Mouse (Mus musculus) duodenum, adult 2 months (tissue): Measurements from ENCODE around the gene Naa60. TPM values are rescaled to one million over a fixed set of nuclear protein-coding genes. Genes with fewer than 3 reads are reported as not detected.

Experiments used
- polyA plus RNA-seq: library from polyadenylated mRNA; depleted of rRNA; stranded (reverse); fragments of >200 nt; gene quantifications from 2 replicates; pipeline ENCODE4 v1.2.3, GENCODE M21; 2012; ENCODE audit warnings: low replicate concordance; rRNA removed

Gene Naa60
- polyA plus RNA-seq = 63.9 and 68.5 TPM in 2 replicates

DNA sequence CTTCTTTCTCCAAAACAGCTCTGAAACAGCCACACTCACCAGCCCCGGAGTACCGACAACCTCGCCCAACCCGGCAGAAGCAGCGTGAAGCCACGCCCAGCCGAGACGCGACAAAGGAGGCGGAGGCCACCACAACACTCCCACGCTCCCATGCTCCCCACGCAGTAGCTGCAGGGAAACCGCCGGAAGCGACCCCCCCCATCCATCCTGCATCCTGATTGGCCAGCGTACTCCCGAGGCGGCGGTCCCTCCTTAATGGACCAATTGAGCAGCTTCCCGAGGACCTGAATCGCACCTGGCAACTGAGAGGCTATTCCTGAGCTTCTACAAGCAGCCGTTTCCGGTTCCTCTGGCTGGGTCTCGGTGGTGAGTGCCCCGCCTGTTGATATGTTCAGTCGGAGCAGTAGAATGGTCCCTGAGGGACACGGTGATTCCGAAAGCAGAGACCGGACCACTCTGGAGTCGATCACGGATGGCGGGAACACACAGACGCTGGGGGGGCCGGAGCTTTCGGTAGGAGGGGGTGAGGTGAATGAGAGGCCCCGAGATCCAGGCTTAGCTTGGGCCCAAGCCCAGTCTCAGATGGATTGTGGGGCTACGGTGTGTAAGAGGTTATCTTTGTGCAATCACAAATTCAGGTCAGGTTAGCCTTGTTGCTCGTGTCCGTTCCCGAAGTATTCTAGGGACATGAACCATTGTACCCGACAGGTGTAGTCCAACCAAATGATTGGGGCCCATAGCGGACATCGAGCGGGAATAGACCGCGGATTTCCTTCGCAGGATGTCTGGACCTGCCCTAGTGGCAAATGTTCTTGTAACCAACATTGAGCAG, at the start of gene Naa60:
Gene Naa60 (plus strand): TSS at position 160 of the 832 bp plus-strand sequence.

GRCm38 (mm10) chr16:3830588-3831109, 41.5 kb upstream of the Naa60 start, which contains the start of gene Olfr15:
TSS of gene Olfr15 (plus strand) at chr16:3830878.

DNA sequence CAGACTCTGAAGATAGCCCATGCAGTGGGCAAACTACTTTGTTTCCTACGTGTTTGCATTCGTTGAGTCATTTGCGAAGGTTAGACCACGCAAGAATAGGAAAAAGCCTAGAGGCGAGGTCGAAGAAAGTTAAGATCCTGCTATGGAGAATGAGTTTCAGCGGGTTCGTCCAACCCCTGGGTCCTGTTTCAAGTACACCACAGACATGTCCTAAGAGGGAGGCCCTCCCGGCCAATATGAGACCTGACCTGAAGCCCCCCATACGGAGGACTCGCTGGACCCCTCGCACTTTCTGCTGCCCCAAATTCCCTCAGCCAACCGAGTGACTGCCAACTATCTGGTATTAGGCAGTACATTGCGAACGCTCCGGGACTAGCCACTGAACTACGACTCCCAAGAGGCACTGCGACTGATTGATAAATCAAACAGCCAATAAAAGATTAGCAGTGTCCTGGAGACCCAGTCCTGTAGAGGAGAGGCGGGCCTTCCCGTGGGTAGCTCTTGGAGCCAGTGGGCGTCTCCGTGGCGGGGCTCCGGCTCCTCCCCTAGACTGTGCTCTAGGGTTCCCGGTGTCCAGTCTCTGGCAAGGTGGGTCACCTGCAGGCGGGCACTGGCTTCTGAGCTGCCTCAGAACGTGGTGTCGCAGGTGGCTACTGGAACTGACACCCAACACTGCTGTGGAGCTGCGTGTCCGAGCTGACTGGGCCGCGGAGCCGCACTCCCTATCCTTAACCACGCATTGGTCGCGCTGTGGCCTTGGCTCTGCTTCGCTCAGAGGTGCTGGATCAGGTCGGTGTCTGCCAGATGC, 25.3 kb upstream of the Naa60 start, which contains the start of gene Zfp174:
Gene Zfp174 (plus strand): TSS at position 558 of the 808 bp plus-strand sequence.

DNA sequence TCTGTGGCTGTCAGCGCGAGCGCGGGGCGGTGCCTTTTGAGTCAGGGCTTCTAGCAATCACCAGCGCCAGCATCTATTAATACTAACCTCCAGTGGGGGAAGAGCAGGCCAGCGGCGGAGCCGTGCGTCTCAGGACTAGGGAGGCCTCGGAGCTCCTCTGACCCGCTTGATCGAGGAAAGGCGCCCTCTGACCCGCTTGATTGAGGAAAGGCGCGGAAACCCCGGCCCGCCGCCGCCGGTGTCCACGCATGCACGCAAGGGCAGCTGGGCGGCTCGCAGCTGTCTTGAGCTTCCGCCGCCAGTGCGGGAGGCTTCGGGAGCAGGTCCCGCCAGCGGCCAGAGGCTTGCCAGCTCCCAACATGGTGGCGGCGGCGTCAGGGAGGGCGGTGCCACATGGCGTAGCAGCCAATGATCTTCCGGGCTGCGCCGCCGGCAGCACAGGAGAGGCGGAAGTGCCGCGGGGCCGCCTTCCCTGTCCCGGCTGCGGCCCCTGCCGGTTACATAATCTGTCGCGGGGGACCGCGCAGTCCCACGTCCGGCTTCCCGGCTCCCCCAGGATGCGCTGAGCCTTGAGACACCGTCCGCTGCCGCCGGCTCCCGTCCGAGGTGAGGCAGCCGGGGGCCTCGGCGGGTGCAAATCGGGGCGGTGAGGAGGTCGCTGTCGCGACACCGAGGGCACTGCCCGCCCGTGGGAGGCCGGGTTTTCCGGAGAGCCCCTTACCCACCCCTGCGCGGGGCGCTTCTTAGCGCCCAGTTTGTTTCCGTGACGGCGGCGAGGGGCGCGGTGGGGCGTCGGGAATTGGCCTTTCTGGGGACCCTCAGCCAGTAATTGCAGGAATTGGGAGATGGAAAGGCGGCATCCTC, 12.3 kb downstream of the Naa60 start, which contains the start of the genes Zfp597 and Gm20695:
Gene Zfp597 (minus strand): TSS at position 361 of the 864 bp plus-strand sequence.
Gene Gm20695 (plus strand): TSS at position 448 of the 864 bp plus-strand sequence.

GRCm38 (mm10) chr16:3908537-3909111, 36.4 kb downstream of the Naa60 start, which contains the start of the genes 1700037C18Rik and Cluap1:
TSS of gene 1700037C18Rik (minus strand) at chr16:3908689.
TSS of gene Cluap1 (plus strand) at chr16:3908801.

Other genes starting within 250 kb of the Naa60 start
- 0.05 and 0.25 TPM in 2 replicates for gene Mefv, start 154.3 kb upstream of the Naa60 start, polyA plus RNA-seq
- gene Zfp263, start 128.3 kb upstream of the Naa60 start, polyA plus RNA-seq = 3.8 and 5.0 TPM in 2 replicates
- gene Olfr15, start 41.5 kb upstream of the Naa60 start, polyA plus RNA-seq = not detected in 2 replicates
- gene Zfp174, start 25.1 kb upstream of the Naa60 start, polyA plus RNA-seq = 0.18 and 0.47 TPM in 2 replicates
- 0.78 and 0.83 TPM in 2 replicates for gene Zfp597, start 12.2 kb downstream of the Naa60 start, polyA plus RNA-seq
- gene Gm20695, start 12.3 kb downstream of the Naa60 start, polyA plus RNA-seq = not detected in 2 replicates
- gene 1700037C18Rik, start 36.3 kb downstream of the Naa60 start, polyA plus RNA-seq = 9.4 and 13.7 TPM in 2 replicates
- 2.4 and 3.1 TPM in 2 replicates for gene Cluap1, start 36.4 kb downstream of the Naa60 start, polyA plus RNA-seq
- 3.6 and 3.9 TPM in 2 replicates for gene Nlrc3, start 104.3 kb downstream of the Naa60 start, polyA plus RNA-seq
- 20.3 and 32.0 TPM in 2 replicates for gene Slx4, start 131.4 kb downstream of the Naa60 start, polyA plus RNA-seq
- 28.5 and 730 TPM in 2 replicates for gene Dnase1, start 164.6 kb downstream of the Naa60 start, polyA plus RNA-seq
- 38.8 and 80.8 TPM in 2 replicates for gene Trap1, start 205.5 kb downstream of the Naa60 start, polyA plus RNA-seq